Mouse (Mus musculus) right cerebral cortex, adult 18-20 months (tissue): ENCODE results near the gene Ttc9.

Experiments used
- DNase-seq: peaks from one replicate; pipeline ENCODE4 v3.0.0; 2022; ENCODE audit warnings: mixed read lengths

Gene Ttc9

DNA sequence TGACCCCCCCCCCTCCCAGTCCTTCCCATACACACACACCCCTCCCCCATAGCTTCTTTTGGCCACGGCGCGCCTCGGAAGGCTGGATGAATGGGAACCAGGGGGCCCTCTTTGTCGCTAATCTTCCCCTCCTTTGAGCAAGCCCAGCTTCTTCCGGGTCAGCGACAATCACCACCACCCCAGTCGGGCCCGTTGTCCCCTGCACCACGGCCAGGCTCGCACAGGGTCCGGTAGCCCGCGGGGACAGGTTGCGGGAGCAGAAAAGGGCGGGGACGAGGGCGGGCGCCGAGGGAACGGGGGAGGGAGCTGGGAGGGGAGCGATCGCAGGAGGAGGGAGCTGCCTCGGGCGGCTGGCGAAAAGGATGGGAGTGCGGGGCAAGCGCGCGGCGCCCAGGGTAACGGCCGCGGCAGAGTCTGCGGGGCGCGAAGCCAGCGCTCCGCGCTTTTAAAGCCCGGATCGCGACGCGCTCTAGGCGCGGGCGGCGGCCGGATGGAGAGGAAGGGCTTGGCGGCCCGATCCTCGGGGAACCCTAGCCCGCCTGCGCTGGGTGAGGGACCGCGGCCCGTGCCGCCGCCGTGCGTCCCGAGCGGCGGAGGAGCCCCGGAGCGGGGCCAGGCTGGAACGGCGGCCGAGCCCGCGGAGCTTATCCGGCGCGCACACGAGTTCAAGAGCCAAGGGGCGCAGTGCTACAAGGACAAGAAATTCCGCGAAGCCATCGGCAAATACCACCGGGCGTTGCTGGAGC is at the start of gene Ttc9:
TSS of gene Ttc9 (plus strand) at position 335 of the 746 bp plus-strand sequence.
- peak; percentile 64 for DNase-seq

- peak; percentile 93 for DNase-seq
Measured at GRCm38 (mm10) chr12:81594902-81595671, 36.0 kb upstream of the Ttc9 start, which contains the start of gene Med6. Med6 (minus strand) TSS chr12:81595008.

- DNase-seq = no peak
Measured at GRCm38 (mm10) chr12:81596547-81597262, 34.3 kb upstream of the Ttc9 start.

DNA sequence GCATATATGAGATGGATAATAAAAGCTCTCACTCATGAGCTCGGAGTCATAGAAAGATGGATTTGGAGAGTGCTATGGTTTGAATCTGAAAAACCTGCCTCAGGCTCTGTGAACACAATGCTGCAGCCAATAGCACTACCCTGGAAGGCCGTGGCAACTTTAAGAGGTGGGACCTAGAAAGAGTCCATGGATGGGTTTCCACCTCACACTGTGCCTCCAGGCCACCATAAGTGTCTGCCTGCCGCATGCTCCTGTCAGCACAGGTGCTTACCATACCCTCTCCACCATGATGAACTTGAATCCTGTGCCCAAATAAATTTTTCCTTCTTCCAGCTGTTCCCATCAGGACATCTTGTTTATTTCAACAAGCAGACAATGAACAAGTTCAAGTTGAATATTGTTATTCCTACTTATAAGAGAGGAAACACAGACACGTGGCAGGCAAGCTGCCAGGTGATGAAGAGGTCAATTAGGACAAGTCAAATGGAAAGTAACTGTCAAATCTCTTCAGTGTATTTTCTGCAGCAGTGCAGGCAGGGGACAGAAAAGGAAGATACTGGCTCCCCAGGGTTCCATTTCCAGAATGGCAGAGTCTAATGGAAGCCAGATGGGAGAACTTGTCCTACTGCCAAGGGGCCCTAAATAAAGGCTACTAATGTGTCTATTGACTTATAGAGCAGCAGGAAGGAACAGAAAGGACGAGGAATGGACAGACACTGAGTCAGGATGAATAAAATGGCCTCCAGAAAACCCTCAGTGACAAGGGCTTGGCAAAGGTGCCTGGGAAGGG is 25.9 kb upstream of the Ttc9 start:
- DNase-seq = no peak

GRCm38 (mm10) chr12:81609445-81609844 is 21.6 kb upstream of the Ttc9 start:
- no peak for DNase-seq

DNA sequence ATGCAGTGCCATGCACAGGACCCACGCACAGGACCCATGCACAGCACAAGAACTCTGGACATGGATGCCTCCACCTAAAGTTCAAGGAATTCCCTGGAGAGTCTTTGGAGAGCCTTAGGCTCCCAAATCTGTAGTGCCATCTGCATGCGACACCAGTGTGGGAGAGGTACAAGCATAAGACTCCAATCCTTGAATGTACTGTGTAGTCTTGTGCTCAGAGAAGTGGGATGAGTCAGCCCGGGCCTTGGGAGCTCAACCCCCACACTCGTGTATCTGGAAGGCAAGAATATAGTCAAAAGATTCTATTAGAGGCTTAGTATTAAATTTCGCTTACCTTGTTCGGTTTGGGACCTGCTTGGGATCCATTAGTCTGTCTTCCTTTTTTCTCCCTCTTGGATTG is 15.2 kb upstream of the Ttc9 start:
- peak; percentile 63 for DNase-seq

GRCm38 (mm10) chr12:81616980-81617379 is 14.1 kb upstream of the Ttc9 start:
- peak; percentile 79 for DNase-seq

GRCm38 (mm10) chr12:81619302-81619701 is 11.7 kb upstream of the Ttc9 start:
- peak; percentile 65 for DNase-seq

DNA sequence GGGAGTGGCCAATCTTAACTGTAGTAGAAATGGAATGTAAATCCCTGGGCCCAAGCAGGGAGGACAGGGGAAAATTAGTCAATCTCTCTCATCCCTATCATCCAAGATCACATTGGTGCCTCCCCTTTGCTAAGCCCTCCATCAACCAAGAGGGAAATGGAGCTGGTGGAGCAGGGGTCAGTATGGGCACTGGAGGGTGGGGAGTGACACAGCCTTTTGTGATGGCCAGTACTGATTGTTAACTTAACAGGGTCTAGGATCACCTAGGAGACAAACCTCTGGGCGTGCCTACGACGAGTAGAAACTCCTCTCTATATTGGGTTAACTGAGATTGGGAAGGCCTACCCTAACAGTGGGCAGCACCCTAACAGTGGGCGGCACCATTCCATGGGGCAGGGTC is 7.7 kb upstream of the Ttc9 start:
- no peak for DNase-seq

- DNase-seq = no peak
Measured at GRCm38 (mm10) chr12:81626226-81626861, 4.7 kb upstream of the Ttc9 start.

DNA sequence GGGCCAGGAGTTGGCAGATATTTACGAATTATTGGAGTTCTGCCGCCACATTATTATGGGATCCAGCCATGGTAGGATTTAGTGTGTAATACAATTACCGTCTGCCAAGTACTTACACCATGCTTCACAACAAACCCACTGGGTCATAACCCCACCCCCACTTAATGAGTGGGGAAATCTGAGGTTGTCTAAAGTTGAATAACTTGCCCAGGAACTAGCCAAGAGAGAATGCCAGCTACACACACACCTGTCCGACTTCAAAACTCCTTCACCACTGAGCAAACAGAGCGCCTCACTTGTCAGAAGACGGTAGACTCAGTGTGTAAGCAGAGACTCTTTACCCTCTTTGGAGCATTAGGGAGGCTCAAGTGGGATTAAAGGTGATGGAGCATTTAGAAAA is 3.6 kb upstream of the Ttc9 start:
- DNase-seq = no peak

DNA sequence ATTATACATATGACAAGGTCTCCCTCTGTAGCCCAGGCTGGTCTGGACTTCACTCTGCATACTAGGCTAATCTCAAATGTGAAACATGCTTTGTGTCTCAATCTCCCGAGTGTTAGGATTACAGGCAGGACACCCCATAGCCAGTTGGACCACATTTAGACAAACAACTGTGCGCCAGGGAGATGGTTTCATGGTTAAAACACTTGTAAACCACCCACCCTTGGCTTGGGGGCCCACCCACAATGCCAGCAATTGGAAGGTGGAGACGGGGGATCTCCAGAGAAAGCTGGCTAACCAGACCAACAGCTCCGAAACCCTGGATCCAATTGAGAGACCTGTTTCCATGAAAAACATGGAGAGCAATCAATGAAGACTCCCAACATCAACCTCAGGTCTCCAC is 3.0 kb upstream of the Ttc9 start:
- no peak for DNase-seq

GRCm38 (mm10) chr12:81630520-81630914 is 532 bp upstream of the Ttc9 start:
- DNase-seq = peak; percentile 73

DNA sequence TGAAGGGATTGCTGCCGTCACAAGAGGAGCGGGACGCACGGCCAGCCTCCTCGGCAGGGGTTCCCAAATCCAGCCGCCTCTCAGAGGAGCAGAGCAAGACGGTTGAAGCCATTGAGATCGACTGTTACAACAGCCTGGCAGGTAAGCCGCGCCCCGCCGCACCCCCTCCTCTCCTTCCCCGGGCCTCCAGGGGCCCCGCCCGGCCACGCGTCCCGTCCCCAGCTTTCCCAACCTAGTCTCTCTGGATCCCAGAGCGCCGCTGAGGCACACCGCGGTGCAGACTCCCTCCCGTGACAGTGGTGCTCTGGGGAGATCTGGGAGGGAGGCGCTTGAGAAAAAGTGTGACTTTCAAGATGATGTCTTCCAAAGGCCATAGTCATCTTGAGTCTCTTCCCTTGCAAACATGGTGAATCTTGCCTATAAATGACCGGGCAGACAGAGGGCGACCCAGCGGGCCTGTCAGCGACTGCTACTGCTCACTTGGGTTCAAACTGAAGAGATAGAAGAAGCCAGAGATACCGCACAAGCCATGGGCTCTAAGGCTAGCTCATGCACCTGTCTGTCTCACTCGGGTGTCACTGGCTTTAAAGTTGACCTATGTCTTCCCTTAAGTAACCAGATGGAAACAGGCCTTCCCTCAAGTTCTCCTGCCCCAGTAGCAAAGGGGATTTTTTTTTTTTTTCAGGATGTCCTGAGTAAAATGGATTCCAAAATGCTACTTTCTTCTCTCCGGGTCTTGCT is 782 bp downstream of the Ttc9 start:
- peak; percentile 46 for DNase-seq

- DNase-seq = no peak
Measured at GRCm38 (mm10) chr12:81633246-81633645, 2.2 kb downstream of the Ttc9 start.

DNA sequence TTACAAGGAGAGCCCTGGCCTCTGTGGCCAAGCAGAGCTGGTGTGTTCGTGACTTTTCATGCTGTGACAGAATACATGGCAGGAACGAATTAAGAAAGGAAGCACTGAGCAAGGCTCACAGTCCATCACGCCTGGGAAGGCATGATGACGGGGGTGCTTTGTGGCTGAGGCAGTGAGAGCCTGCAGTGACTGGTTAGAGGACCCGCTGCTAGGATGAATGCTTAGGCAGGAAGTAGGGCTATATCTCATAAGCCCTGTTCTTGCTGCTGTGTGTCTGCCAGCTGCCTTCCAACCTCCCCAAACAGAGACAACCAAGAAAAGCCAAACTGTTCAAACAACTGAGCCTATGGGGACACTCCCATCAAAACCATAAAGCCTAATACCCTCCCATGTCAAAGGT is 9.6 kb downstream of the Ttc9 start:
- no peak for DNase-seq

- peak; percentile 10 for DNase-seq
Measured at GRCm38 (mm10) chr12:81642361-81643082, 11.5 kb downstream of the Ttc9 start.

DNA sequence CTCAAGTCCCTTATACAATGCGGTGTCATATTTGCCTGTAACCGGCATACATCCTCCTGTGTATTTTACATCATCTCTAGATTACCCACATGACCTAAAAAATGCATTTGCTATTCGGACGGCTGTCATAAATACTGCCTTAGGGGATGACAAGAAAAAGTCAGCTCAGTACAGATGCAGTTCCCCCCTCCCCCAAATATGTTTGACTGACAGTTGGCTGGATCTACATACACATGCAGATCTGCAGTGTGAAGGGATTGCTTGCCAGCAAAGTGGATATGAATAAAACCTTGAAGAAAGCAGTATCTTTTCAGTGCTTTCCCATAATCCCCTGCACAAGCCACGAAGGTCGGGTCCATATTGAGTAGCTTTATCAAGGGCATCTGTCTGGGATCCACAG is 15.8 kb downstream of the Ttc9 start:
- no peak for DNase-seq

- peak; percentile 26 for DNase-seq
Measured at GRCm38 (mm10) chr12:81653344-81653743, 22.3 kb downstream of the Ttc9 start.

- DNase-seq = no peak
Measured at GRCm38 (mm10) chr12:81657321-81657720, 26.3 kb downstream of the Ttc9 start.

GRCm38 (mm10) chr12:81658086-81658485 is 27.0 kb downstream of the Ttc9 start:
- no peak for DNase-seq
